15 mouse cellular contexts compared by ENCODE assay signal in the genomic region with DNA sequence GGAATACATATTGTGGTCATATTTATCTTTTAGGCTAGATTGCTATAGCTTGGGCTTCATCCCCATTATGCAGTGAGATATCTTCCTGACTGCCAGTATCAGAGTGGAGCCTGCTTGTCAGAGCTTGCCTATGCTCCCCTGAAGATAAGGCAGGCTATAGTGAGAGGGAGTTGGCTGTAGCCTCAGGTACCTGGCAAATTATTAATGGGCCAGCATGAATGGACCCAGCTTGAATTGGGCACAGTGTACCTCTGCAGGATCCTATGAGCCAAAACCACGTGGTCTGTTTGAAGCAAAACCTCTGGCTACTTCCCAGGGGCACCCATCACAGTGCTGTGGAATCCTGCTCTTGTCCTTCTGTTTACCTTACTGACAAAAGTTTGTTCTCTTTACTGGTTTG.
DNase-seq lines count a peak whose midpoint lies in the region; ATAC-seq and TF ChIP-seq lines count a peak whose summit lies in the region.
"Had no signal": no experiment of that assay in that cellular context is flagged by ENCODE, and none has a peak within 500 bp of the region (broad histone marks: within the 10 kb centered on the region; RNA-seq: fewer than 3 reads in every experiment).

No protein-coding gene starts in this region.

- no peak overlapping the region for H3K4me2 ChIP-seq in liver, postnatal 0 days (ENCODE audit: low read depth, low read length)
- H3K4me2 ChIP-seq: hindbrain, embryonic 15.5 days; lung, embryonic 15.5 days; midbrain, embryonic 15.5 days had no signal

- no peak overlapping the region for H3K9ac ChIP-seq in liver, postnatal 0 days (replicated peaks)
- H3K9ac ChIP-seq: hindbrain, embryonic 15.5 days; lung, embryonic 15.5 days; midbrain, embryonic 15.5 days had no signal

- ATAC-seq in liver, postnatal 0 days: peak; percentile 89
- ATAC-seq: midbrain, embryonic 15.5 days had no signal

- H3K36me3 ChIP-seq in liver, postnatal 0 days (replicated peaks; ENCODE audit: insufficient read depth, low read length): no peaks in the 10 kb centered on the region
- H3K36me3 ChIP-seq: hindbrain, embryonic 15.5 days; lung, embryonic 15.5 days; midbrain, embryonic 15.5 days had no signal

- H3K4me3 ChIP-seq in liver, postnatal 0 days (ENCODE audit: low read depth, low read length): no peak overlapping the region
- H3K4me3 ChIP-seq: hindbrain, embryonic 15.5 days; lung, embryonic 15.5 days; midbrain, embryonic 15.5 days had no signal

- peaks cover 15% of the 10 kb centered on the region for H3K4me1 ChIP-seq in liver, postnatal 0 days (ENCODE audit: insufficient read depth)
- H3K4me1 ChIP-seq: hindbrain, embryonic 15.5 days; midbrain, embryonic 15.5 days had no signal

- TF ChIP-seq CTCF in liver, postnatal 0 days (IDR thresholded peaks at IDR 0.05; ENCODE audit: low read depth): no peak

- no peak for TF ChIP-seq EP300 in liver, postnatal 0 days (IDR thresholded peaks at IDR 0.05; ENCODE audit: low read depth)

- DNase-seq in cerebellum, postnatal 14 days: peak; percentile 12 to 58
- no peak for DNase-seq in cerebellum, adult 11 months
- DNase-seq in brain, adult 2 months (ENCODE audit: low read depth, low spot score): peak; percentile 5
- peak; percentile 24 for DNase-seq in kidney, postnatal 10 days
- peak; percentile 28 for DNase-seq in liver, postnatal 0 days
- no peak for DNase-seq in layer of hippocampus, adult 18-20 months (ENCODE audit: low spot score in 2 of 2)
- no peak for DNase-seq in spleen, adult 18-20 months
- DNase-seq in ovary, postnatal 36 days (ENCODE audit: low spot score): no peak
- DNase-seq: cerebellum, adult 9-10 months; heart, adult 18-20 months; right cerebral cortex, postnatal 4 days; thymus, postnatal 36 days had no signal

- no peak overlapping the region for H3K27ac ChIP-seq in liver, postnatal 0 days (ENCODE audit: low read depth)
- H3K27ac ChIP-seq: hindbrain, embryonic 15.5 days; lung, embryonic 15.5 days; midbrain, embryonic 15.5 days had no signal

- no peaks in the 10 kb centered on the region for H3K9me3 ChIP-seq in liver, postnatal 0 days (ENCODE audit: low read length)
- H3K9me3 ChIP-seq: hindbrain, embryonic 15.5 days; lung, embryonic 15.5 days; midbrain, embryonic 15.5 days had no signal

- H3K27me3 ChIP-seq in liver, postnatal 0 days (ENCODE audit: insufficient read depth, low read length): no peaks in the 10 kb centered on the region
- H3K27me3 ChIP-seq: hindbrain, embryonic 15.5 days; lung, embryonic 15.5 days; midbrain, embryonic 15.5 days had no signal

- WGBS in liver, postnatal 0 days (ENCODE audit: insufficient replicate concordance): 63% methylated on average over 1 of the region's 1 CpGs

Comparison
In these comparisons a context has a peak if more than half of its experiments do, and no peak if none do; other contexts are left out.
1. DNase-seq: peak in cerebellum, postnatal 14 days (2 of 2), brain, adult 2 months (single experiment), kidney, postnatal 10 days (single experiment) and liver, postnatal 0 days (single experiment); none in cerebellum, adult 11 months (single experiment), layer of hippocampus, adult 18-20 months (0 of 2), spleen, adult 18-20 months (0 of 2) and ovary, postnatal 36 days (single experiment).